Mouse (Mus musculus) kidney, postnatal 10 days (tissue): ENCODE measurements around the gene Iars.

Experiments
- DNase-seq: peaks from one replicate; pipeline ENCODE4 v3.0.0; 2021; ENCODE audit warnings: mixed read lengths

Iars gene

DNA sequence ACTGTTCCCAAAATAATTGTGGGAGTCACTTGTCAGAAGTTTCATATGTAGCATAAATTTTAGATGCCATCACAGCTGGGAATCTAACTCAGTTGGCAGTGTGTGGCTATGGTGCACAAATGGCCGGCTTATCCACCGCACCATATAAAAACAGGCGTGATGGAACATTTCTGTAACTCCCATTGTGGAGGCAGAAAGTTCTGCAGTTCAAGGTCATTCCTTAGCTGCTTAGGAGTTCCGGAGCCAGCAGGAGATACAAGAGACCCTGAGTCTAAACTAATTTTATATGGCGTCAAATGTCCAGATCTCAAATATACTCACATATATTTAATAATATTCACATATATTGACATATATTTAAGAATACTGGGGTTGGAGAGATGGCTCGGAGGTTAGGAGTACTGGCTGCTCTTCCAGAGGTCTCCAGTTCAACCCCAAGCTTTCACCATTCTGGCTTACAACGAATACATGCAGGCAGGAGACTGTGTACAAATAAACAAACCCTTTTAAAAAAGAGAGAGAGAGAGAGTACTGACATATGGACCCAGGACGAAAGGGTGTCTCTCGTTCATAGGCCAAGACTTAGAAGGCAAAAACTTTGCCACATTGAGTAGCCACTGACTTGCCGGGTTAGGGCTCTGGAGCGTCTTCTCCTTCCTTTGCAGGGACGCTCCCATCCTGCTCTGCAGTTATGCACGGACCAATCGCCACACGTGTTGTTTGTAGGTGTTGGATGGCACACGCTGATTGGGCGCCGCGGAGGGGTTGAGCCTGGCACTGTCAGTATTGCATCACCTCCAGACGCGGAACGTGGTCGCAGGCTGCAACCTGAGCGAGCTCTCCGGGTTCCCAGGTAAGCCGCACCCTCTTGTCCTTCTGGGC is at the start of gene Iars:
Gene Iars (plus strand): TSS at position 750 of the 882 bp plus-strand sequence.
- peak; percentile 99 for DNase-seq

DNA sequence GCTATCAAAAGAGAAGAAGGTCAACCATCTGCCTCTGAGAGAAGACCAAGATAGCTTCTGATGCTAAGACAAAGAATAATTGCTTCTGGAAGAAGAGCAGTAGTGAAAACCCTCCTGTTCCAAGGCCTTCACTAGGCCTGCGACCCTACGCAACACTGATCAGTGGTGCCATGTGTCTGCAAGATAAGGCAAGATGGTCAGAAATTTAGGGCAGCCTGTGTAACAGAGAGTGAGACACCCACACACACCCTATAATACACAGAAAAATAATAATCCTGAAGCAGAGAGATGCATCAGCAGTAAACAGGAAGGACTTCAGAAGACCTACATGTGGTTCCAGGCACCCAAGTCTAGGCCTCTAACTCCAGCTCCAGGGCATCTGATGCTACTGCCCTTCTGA is 41.9 kb upstream of the Iars start:
- no peak for DNase-seq

DNA sequence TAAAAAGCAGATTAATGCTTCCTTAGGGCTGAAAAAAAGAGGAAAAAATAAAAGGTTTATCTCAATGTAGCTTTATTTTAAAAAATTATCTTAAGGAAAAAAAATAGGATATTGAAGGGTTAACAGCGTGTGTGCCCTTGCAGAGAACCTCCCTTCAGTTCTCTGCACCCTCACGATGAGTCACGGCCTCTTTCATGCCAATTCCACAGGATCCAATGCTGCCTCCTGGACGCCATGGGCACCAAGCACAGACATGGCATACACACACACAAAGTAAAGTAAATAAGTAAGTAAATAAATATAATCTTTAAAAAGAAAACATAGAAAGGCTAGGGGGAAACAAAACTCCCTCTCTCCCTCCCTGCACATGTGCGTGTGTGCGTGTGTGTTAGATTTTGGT is 39.2 kb upstream of the Iars start:
- DNase-seq, result no peak

DNA sequence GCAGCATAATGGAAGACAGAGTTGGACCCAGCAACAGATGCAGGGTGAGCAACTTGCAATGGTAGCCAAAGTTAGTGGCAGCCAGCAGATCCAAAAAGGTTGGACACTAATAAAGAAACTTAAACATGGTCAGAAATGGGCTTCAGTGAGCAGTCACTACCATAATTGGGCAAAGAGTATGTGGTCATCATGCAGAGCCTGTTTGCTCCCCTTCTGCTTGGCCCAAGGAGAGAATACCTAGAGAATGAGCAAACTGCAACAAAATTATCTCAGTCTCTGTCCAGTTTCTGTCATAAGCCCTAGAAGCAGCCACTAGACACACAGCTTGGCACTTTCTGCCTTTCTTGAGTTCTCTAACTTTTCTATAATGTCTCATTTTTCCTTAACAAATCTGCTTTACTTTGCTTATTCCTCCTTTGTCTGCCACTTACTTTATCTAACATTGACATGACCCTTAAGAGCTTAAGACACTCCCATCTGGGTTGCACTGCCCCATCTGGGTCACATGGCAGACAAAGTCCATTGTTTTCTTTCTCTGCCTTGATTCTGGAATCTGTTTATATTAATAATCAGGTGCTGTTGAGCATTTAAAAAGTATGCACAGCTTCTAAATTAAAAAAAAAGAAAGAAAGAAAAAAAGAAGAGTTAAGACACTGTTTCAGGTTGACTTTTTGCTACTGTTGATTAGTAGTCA is 38.1 kb upstream of the Iars start:
- DNase-seq, result no peak

DNA sequence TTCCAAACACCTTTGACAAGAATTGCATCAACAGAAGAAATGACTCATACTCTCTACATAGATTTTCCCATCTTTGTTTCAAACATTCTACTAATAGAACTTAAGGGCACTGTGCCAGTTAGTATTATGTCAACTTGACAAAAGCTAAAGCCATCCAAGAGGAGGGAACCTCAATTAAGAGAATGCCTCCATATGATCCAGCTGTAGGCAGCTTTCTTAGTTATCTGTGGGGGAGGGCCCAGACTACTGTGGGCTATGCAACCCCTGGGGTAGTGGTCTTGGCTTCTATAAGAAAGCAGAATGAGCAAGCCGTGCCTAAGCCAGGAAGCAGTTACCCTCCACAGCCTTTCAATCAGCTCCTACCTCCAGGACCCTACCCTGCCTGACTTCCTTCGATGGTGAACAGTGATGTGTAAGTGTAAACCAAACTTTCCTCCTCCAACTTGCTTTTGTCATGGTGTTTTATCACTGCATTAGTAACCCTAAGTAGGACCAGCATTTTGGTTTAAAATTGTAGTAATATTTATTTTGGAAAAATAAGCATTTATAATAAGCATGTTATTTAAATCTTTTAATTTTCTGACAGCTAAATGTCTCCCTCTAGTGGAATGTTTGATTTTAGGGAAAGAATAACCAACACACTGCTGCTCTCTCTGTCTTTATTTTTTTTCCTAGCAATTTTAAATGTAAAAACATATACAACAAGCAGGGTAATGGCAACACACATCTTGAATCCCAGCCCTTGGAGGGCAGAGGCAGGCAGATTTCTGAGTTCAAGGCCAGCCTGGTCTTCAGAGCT is 37.0 kb upstream of the Iars start:
- no peak for DNase-seq

DNA sequence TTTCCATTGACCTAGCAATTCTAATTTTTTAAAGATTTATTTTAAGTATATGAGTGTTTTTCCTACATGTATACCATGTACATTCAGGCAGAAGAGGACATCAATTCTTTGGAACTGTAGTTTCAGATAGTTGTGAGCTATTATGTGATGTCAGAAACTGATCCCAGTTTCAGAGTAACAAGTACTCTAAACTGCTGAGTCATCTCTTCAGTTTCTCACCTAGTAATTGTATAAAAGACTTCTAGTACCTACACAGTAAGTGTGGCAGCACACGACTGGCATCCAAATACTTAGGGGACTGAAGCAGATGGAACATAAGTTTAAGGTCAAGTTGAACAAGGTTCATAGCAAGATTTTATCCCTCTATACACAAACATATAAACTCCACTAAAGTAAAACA is 35.9 kb upstream of the Iars start:
- no peak for DNase-seq

DNA sequence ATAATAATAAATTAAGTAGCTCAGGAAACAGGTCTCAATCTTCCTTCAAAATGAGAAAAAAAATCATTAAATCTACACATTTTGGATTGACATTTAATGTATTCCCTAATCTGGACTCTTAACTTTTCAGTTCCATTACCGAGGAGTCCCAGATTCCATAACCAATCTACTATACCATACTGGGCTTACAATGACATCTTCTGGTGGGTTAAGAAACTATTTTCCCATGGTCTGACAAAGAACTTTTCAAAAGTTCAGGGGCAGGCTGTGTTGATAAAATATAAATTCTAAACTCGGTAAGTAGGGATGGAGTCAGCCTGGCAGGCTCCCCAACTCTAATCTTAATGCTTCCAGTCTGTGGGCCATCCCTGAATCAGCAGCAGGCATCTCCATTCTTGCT is 30.8 kb upstream of the Iars start:
- no peak for DNase-seq

DNA sequence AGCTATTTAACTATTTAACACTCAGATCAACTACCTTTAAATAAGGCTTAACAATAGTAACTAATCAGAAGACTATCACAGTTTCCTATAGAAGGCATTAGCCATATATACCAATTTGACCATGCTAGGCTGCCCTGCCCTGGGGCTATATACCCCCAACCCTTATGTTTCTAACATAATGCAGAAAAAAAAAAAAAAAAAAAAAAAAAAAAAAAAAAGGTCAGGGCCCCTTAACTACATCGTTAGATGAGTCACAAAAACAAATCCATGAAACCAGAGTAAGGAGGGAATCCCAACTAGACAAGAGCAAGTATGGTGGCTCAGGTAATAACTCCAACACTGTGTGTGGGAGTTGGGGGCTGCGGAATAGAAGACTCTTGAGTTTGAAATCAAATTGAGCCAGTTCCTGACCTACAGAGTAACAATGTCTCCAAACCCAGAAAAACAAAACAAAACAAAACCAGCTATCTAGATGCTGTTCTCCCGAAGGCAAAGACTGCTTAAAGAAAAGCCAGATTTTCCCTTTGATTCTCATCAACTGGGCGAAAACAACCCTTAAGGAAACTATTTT is 30.0 kb upstream of the Iars start:
- DNase-seq, result no peak

DNA sequence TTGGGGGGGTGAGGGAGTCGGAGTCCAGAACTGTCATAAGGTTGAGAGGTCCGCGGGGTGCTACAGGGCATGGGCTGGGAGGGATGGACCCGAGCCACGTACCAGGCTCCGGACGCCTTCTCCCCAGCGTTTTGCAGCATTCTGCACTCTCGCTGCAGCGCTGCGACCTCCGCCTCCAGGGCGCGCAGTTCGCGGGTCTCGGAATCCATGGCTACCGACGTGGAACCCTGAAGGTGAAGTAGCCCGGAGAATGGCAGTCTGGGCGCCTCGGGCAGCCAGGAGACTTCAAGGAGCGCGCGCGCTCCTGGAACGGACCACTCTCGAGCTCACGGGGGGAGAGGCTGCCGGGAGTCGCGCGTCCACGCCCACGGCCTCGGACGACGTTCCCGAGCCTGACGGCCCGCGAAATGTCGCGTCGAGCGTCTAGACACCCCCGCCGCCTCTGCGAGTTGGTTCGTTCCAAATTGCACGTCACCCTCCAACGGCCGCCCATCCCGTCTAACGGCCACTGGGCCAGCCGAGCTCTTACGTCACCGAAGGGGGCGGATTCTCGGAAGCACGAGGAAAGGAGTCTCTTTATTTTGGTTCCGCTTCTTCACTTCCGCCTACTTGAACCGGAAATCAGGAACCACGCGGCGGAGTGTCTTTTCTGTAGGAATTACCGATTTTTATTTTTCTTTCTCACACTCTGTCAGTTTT is 29.3 kb upstream of the Iars start, which contains the start of the genes Cenpp and Nol8:
Gene Cenpp (minus strand): TSS at position 305 of the 699 bp plus-strand sequence.
Gene Nol8 (plus strand): TSS at position 598 of the 699 bp plus-strand sequence.
- DNase-seq, result peak; percentile 100

DNA sequence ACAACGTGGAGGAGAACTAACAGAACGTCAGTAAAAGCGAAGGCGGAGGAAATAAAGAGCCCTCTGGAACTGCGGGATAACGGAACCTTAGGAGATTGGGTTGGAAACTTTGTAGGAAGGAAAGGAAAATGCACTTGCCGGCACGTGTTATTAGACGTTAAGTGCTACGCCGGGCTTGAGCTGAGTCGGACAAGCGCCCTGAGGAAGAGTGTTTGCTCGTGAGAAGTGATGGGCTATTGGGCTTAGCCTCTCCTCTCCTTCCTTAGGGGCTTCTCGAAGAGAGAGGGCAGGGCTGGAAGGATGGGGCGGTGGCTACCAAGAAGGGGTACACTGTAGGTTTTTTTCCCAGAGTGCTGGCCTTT is 28.7 kb upstream of the Iars start:
- peak; percentile 66 for DNase-seq

DNA sequence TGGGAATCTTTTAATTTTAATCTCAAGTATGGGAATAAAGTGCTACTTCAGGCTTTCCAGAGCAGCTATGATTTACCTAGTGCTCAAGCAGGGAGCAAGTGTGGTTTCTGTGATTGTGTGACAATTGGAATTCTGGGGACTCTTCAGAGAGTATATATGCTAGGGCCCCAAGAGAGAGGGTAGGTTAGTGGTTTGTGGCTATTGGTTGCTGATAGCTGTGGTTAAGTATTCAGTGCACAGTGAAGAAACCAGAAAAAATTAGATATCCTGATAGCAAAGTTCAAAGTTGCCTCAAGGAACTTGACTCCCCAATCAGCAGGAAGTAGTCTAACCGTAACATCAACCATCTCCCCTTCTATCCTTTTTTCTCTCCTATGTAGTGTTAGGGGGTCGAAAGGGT is 4.1 kb upstream of the Iars start:
- no peak for DNase-seq

DNA sequence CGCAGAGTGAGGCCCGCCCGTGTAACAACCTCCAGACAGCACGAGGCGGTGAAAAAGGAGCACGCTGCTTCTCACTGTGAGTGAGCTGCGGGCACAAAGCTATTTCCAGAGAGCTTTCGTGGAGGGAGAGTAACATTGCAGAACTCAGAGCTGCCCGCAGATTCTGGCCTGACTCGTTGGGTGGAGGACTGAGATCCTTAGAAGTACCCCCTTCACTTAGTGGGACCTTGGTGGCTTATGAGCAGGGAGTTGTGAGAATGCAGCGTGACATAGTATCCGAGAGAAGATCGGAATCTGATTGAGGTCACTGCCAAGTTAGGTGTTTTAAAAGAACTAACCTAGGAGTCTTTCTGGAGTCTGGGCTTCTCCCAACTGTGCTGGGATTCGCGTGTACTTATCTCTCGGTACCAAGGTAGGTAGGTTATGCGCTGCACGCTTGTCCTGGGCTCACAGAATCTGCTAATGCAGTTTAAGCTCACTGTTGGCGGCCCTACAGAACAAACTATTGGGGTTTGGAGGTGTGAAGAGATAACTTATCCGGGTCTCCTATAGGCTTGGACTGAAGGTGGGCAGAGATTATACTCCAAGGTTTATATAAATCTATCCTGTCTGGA is 440 bp downstream of the Iars start:
- peak; percentile 10 for DNase-seq

DNA sequence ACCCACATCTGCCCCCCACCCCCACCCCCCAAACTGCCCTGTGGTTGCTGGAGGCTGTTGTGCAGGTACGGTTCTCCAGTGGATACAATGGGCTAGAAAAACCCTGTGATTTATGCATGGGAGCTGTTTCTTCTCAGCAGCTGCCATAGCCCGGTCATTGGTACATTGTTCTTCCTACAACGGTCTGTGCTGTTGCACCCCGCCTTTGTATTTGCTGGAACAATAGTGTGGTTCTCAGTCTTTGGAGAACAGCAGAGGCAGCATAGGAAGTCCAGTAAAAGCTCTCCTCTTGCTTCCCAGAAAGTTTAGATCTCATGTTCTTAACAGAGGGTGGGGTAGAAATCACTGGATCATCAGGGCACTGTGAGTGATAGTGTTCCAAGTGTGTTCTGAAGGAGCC is 2.4 kb downstream of the Iars start:
- no peak for DNase-seq

DNA sequence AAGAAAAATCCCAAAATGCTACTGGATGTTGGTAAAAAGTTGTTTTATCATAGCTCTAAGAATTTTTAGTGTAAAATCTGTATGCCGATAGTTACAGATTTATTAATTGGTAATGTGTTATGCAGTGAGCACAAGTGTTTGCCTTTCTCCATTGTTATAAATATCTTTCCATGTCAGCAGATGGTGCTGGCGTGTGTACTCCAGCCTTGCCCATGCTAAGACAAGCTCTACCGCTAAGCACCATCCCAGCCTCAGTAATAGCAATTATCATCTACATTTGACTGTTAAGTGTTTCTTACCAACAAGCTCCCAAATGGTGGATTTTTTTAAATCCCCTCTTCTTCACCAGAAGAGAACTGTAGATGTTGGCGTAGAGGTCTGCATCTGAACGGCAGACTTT is 9.2 kb downstream of the Iars start:
- no peak for DNase-seq

DNA sequence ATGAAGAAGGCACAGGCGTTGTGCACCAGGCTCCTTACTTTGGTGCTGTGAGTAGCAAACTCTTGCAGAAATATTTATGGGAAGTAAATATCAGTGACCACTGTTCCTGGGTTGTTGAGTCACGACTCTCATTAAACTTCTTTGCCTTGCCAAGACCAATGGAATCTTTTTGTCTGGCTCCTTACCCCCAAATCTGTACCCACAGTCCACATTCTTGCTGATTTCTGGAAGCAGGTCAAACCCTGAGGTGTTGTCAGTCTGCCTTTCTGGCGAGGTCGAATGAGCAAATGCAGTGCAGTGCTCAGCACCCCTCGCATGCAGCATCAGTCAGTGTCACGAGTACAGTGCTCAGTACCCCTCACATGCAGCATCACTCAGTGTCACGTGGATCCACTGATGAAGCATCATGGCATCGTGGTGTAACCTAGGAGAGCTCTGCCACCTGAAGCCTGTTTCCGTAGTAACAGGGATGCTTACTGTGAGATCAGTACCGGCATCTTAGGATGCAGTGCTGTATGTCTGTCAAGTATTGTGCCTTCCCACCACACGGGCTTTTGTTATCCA is 21.4 kb downstream of the Iars start:
- no peak for DNase-seq

DNA sequence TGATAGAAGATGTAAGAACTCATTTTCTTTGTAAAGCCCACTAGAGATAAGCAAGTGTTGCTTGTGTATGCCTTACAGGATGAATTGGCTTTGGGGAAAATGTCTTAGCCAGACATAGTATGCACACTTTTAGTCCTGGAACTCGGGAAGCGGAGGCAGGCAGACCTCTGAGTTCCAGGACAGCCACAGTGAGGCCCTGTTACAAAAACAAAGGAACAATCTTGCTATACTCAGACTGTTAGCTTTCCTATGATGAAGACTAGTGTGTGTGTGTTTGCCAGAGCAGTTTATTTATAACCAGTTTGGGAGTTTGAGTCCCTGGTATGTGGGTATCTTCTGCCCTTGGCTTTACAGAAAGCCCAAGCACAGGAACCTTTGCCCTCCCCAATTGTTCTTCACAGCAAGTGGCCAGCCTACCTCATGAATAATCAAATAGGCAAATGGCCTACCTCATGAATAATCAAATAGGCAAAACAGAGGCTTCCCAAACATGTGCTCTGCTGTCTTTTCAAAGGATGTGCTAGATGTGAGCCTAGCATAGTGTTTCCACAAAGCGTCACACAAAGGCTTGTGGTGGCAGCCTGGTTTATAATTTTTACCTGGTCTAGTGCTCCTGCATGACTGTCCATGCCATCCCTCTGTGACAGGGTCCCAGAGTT is 24.3 kb downstream of the Iars start:
- DNase-seq, result no peak

DNA sequence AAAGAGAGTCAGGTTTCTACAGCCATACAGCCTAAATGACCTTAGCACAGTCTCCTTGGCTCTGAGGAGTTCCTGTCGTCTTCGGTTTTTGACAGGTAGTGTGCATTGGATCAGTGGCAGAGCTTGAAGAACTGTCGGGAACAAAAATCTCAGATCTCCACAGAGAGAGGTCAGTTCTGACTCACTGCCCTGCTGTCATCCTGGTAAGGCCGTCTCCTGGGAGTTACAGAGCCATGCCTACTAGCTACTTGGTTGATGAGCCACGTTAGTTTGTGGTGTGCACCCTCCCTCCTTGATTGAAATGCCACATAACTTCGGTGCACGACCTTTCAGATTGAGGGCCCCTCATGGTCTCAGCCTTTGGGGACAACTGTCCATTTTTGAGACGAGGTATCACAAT is 26.4 kb downstream of the Iars start:
- DNase-seq, result no peak

DNA sequence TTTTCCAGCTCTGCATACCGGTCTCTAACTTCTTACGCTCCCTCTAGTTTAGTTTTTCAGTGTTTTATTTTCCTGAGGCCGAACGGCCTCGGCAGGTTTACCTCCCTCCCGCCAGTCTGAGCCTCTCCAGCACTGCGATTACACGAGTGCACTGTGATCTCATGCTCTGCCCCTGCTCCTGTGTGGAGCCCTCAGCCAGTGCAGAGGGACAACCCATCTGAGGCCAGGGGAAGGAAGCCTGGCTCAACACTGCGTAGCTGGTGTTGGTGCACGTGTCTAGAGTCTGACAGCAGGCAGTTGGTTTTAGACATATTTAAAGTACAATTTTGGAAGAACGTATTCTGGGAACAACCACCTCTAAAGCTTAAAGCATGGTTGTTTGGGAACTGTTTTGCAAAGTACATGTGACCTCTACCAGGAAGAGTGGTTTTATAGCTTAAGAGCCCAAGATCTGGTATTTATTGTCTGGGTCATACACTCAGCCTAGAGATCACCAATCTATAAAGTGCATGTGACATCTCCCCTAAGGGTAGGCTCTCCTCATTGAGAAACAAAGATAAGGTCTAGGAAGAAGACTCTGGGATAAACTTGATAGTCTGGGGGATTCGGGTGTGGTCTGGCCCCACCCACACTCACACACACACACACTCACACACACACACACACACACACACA is 30.3 kb downstream of the Iars start:
- no peak for DNase-seq

DNA sequence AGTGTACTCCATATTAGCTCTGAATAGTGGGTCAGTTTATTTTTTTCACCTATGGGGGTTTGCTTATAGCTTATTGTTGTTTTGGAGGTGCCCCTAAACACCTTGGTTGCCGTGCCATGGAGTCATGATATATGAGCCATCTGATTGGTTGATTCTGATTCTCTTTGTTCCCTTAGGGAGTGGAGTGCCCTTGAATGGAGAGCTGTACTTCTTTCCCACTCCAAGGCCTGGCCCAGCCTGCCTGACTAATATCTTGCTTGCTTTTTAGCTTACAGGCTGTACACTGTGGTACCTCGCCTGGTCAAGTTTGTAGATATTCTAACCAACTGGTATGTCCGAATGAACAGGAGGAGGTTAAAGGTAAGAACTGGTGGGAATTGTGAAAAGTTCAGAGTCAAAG is 37.4 kb downstream of the Iars start:
- DNase-seq, result no peak

DNA sequence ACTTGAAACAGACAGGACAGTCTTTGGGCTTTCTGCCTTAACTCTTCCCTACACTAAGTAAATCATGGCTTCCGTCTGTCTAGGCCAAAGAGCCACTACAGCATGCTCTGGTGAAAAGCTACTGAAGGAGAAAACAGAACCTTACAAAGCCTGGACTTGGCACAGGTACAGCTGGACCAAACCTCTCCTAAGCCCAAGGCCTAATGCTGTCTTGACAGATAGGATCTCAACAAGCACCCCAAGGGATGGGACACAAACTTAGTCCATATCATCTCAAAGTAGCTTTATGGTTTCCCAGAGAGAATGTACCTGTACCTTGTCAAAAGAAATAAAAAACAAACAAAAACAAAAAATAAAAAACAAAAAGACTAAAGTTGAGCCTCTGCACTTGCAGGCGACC is 54.5 kb downstream of the Iars start:
- DNase-seq, result no peak

DNA sequence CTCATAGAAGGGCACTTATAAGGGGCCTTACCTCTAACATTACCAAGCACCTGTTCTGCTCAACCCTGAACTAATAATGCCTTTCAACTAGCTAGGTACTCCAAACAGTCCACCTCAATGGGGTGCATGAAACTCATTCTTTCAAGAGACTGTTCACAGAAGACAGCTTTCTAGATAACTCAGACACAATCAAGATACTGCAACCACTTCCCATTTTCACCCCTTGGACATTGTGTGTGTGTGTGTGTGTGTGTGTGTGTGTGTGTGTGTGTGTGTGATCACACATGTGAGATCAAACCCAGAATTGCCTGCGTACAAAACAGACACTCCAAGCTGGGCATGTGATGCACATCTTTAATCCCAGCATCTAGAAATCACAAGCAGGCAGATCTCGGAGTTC is 56.1 kb downstream of the Iars start:
- no peak for DNase-seq
